Mouse (Mus musculus): ENCODE data around the gene Nisch. TPM values are rescaled to one million over a fixed set of nuclear protein-coding genes. Genes with fewer than 3 reads are reported as not detected.

The Nisch gene
- polyA plus RNA-seq, 1 experiment, result 10.6 TPM

GRCm38 (mm10) chr14:31138897-31139429 is 77.8 kb downstream of the Nisch start:
- TF ChIP-seq GATA1 (IDR thresholded peaks at IDR 0.05; ENCODE audit: low read length) (no peak), TAL1 (IDR thresholded peaks at IDR 0.05; ENCODE audit: low read length) (no peak)
- H3K27me3 ChIP-seq (ENCODE audit: control insufficient read depth), result no peaks in the 10 kb centered on the region
- H3K4me3 ChIP-seq (replicated peaks), result no peak overlapping the region
- peaks cover 97% of the 10 kb centered on the region for H3K36me3 ChIP-seq (ENCODE audit: control insufficient read depth)
- peaks cover 12% of the 10 kb centered on the region for H3K9me3 ChIP-seq (ENCODE audit: control insufficient read depth, low read length)
- no peaks in the 10 kb centered on the region; the same call in none of the 2 replicates for H3K4me1 ChIP-seq (ENCODE audit: control insufficient read depth)

- Histone ChIP-seq H3K9me3 (ENCODE audit: control insufficient read depth, low read length) (peaks cover 12% of the 10 kb centered on the region), H3K27me3 (ENCODE audit: control insufficient read depth) (no peaks in the 10 kb centered on the region), H3K36me3 (ENCODE audit: control insufficient read depth) (peaks cover 100% of the 10 kb centered on the region), H3K4me1 (ENCODE audit: control insufficient read depth) (peaks cover 5% of the 10 kb centered on the region), H3K4me3 (replicated peaks) (no peak overlapping the region)
- TF ChIP-seq TAL1 (IDR thresholded peaks at IDR 0.05; ENCODE audit: low read length) (no peak), GATA1 (IDR thresholded peaks at IDR 0.05; ENCODE audit: low read length) (no peak)
Observed at GRCm38 (mm10) chr14:31138219-31138896, 78.4 kb downstream of the Nisch start.

GRCm38 (mm10) chr14:31137791-31138190 is 79.0 kb downstream of the Nisch start:
- no peak overlapping the region for H3K4me3 ChIP-seq (replicated peaks)
- H3K9me3 ChIP-seq (ENCODE audit: control insufficient read depth, low read length), result peaks cover 7% of the 10 kb centered on the region
- H3K4me1 ChIP-seq (ENCODE audit: control insufficient read depth), result peaks cover 10% of the 10 kb centered on the region
- no peak for TF ChIP-seq TAL1 (IDR thresholded peaks at IDR 0.05; ENCODE audit: low read length)
- TF ChIP-seq GATA1 (IDR thresholded peaks at IDR 0.05; ENCODE audit: low read length), result no peak
- peaks cover 99% of the 10 kb centered on the region for H3K36me3 ChIP-seq (ENCODE audit: control insufficient read depth)
- no peaks in the 10 kb centered on the region for H3K27me3 ChIP-seq (ENCODE audit: control insufficient read depth)

- TF ChIP-seq GATA1 (IDR thresholded peaks at IDR 0.05; ENCODE audit: low read length) (no peak), TAL1 (IDR thresholded peaks at IDR 0.05; ENCODE audit: low read length) (no peak)
Observed at GRCm38 (mm10) chr14:31137281-31137595, 79.5 kb downstream of the Nisch start.

GRCm38 (mm10) chr14:31136411-31137280 is 80.1 kb downstream of the Nisch start:
- Histone ChIP-seq H3K36me3 (ENCODE audit: control insufficient read depth) (peaks cover 87% of the 10 kb centered on the region), H3K9me3 (ENCODE audit: control insufficient read depth, low read length) (no peaks in the 10 kb centered on the region), H3K4me3 (replicated peaks) (no peak overlapping the region), H3K4me1 (ENCODE audit: control insufficient read depth) (peaks cover 22% of the 10 kb centered on the region), H3K27me3 (ENCODE audit: control insufficient read depth) (no peaks in the 10 kb centered on the region)
- TF ChIP-seq GATA1 (IDR thresholded peaks at IDR 0.05; ENCODE audit: low read length) (no peak), TAL1 (IDR thresholded peaks at IDR 0.05; ENCODE audit: low read length) (no peak)

More at GRCm38 (mm10) chr14:31137281-31137595, 79.5 kb downstream of the Nisch start:
- H3K4me3 ChIP-seq (replicated peaks), result no peak overlapping the region
- H3K9me3 ChIP-seq (ENCODE audit: control insufficient read depth, low read length), result peaks cover 3% of the 10 kb centered on the region; the same call in 1 of the 2 replicates
- no peaks in the 10 kb centered on the region for H3K27me3 ChIP-seq (ENCODE audit: control insufficient read depth)
- H3K36me3 ChIP-seq (ENCODE audit: control insufficient read depth), result peaks cover 93% of the 10 kb centered on the region
- H3K4me1 ChIP-seq (ENCODE audit: control insufficient read depth), result peaks cover 16% of the 10 kb centered on the region

- Histone ChIP-seq H3K9me3 (ENCODE audit: control insufficient read depth, low read length) (no peaks in the 10 kb centered on the region), H3K4me3 (replicated peaks) (no peak overlapping the region)
Observed at GRCm38 (mm10) chr14:31135495-31136410, 81.0 kb downstream of the Nisch start.

GRCm38 (mm10) chr14:31134015-31135000 is 82.4 kb downstream of the Nisch start:
- no peaks in the 10 kb centered on the region for H3K27me3 ChIP-seq (ENCODE audit: control insufficient read depth)
- peaks cover 45% of the 10 kb centered on the region for H3K4me1 ChIP-seq (ENCODE audit: control insufficient read depth)
- no peaks in the 10 kb centered on the region for H3K9me3 ChIP-seq (ENCODE audit: control insufficient read depth, low read length)
- TF ChIP-seq GATA1 (IDR thresholded peaks at IDR 0.05; ENCODE audit: low read length) (no peak), TAL1 (IDR thresholded peaks at IDR 0.05; ENCODE audit: low read length) (no peak)
- H3K4me3 ChIP-seq (replicated peaks), result no peak overlapping the region
- peaks cover 64% of the 10 kb centered on the region for H3K36me3 ChIP-seq (ENCODE audit: control insufficient read depth)

More at GRCm38 (mm10) chr14:31135495-31136410, 81.0 kb downstream of the Nisch start:
- peaks cover 31% of the 10 kb centered on the region for H3K4me1 ChIP-seq (ENCODE audit: control insufficient read depth)
- peaks cover 78% of the 10 kb centered on the region for H3K36me3 ChIP-seq (ENCODE audit: control insufficient read depth)
- H3K27me3 ChIP-seq (ENCODE audit: control insufficient read depth), result no peaks in the 10 kb centered on the region
- TF ChIP-seq TAL1 (IDR thresholded peaks at IDR 0.05; ENCODE audit: low read length) (no peak), GATA1 (IDR thresholded peaks at IDR 0.05; ENCODE audit: low read length) (no peak)
